Mouse (Mus musculus): Measurements from ENCODE around the gene Znhit3. TPM values are rescaled to one million over a fixed set of nuclear protein-coding genes. Genes with fewer than 3 reads are reported as not detected.

The Znhit3 gene
- polyA plus RNA-seq, 1 experiment = 44.7 TPM

DNA sequence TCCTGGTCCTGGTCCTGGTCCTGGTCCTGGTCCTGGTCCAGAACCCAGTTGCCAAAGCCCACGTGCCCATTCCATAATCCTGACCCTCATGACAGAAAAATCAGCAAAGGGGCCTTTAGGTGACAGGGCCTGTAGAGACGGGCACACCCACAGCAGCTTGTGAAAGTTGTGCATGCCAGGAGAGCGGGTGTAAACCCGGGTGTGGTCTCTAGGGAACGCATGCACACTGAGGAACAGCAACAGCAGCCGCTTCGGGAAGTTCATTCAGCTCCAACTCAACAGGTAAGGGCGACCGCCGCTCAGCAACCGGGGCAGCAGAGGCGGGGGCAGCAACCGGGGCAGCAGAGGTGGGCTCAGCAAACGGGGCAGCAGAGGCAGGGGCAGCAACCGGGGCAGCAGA lies 23.1 kb downstream of the Znhit3 start:
- 84% methylated on average over 15 of the region's 15 CpGs for WGBS
- H3K27me3 ChIP-seq (ENCODE audit: control insufficient read depth, insufficient read depth, low read length) = no peaks in the 10 kb centered on the region
- no peaks in the 10 kb centered on the region for H3K4me1 ChIP-seq (ENCODE audit: control insufficient read depth, insufficient read depth, low read length)
- H3K27ac ChIP-seq (ENCODE audit: insufficient read depth, low read length) = no peak overlapping the region
- DNase-seq = no peak
- no peak overlapping the region for H3K4me3 ChIP-seq (replicated peaks; ENCODE audit: insufficient read depth, low read depth, low read length)
- no peak for TF ChIP-seq POLR2A (IDR thresholded peaks at IDR 0.05; ENCODE audit: borderline replicate concordance, insufficient read depth, low read length)
- TF ChIP-seq CTCF (IDR thresholded peaks at IDR 0.05; ENCODE audit: borderline replicate concordance, insufficient read depth, low read depth, low read length) = no peak

DNA sequence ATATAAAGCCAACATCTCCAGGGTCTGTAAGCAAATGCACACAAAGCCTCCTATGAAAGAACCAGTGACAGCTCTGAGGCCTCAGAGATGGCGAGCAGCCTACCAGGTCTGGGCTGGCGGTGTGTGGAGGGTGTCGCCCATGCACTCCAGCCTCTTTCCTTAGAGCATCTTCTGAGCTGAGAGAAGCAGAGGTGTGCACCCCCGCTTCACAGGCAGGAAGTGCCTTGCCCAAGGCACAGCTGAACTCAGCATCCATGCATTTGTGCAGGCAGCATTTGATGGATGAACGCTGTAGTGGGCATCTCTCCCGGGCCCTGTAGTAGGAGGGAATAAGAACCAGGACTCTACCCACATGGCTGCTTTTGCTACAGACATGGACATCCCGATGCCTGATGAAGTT lies 24.5 kb downstream of the Znhit3 start:
- TF ChIP-seq CTCF (IDR thresholded peaks at IDR 0.05; ENCODE audit: borderline replicate concordance, insufficient read depth, low read depth, low read length) (no peak), POLR2A (IDR thresholded peaks at IDR 0.05; ENCODE audit: borderline replicate concordance, insufficient read depth, low read length) (no peak)
- 95% methylated on average over 7 of the region's 7 CpGs for WGBS
- Histone ChIP-seq H3K4me1 (ENCODE audit: control insufficient read depth, insufficient read depth, low read length) (no peaks in the 10 kb centered on the region), H3K4me3 (replicated peaks; ENCODE audit: insufficient read depth, low read depth, low read length) (no peak overlapping the region), H3K27me3 (ENCODE audit: control insufficient read depth, insufficient read depth, low read length) (no peaks in the 10 kb centered on the region), H3K27ac (ENCODE audit: insufficient read depth, low read length) (no peak overlapping the region)
- no peak for DNase-seq

DNA sequence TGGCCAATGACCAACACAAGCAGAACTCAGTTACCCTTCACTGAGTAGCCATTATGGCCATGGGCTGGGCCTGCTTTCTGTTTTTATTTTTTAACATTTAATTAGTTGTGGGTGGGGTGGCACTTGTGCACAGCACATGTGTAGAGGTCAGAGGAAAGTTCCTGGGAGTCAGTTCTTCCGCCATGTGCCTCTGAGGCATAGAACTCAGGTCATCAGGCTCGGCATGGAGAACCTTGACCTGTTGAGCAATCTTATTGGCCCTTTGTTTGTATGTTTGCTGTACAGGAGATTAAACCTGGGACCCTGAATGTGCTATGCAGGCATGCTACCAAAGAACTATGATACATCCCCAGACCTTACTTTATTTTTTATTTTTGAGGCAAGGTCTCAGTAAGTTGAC lies 26.7 kb downstream of the Znhit3 start:
- Histone ChIP-seq H3K27me3 (ENCODE audit: control insufficient read depth, insufficient read depth, low read length) (no peaks in the 10 kb centered on the region), H3K27ac (ENCODE audit: insufficient read depth, low read length) (no peak overlapping the region), H3K4me1 (ENCODE audit: control insufficient read depth, insufficient read depth, low read length) (no peaks in the 10 kb centered on the region), H3K4me3 (replicated peaks; ENCODE audit: insufficient read depth, low read depth, low read length) (no peak overlapping the region)
- WGBS = 97% methylated on average over 2 of the region's 2 CpGs
- TF ChIP-seq CTCF (IDR thresholded peaks at IDR 0.05; ENCODE audit: borderline replicate concordance, insufficient read depth, low read depth, low read length) = no peak
- TF ChIP-seq POLR2A (IDR thresholded peaks at IDR 0.05; ENCODE audit: borderline replicate concordance, insufficient read depth, low read length) = no peak
- DNase-seq = no peak

DNA sequence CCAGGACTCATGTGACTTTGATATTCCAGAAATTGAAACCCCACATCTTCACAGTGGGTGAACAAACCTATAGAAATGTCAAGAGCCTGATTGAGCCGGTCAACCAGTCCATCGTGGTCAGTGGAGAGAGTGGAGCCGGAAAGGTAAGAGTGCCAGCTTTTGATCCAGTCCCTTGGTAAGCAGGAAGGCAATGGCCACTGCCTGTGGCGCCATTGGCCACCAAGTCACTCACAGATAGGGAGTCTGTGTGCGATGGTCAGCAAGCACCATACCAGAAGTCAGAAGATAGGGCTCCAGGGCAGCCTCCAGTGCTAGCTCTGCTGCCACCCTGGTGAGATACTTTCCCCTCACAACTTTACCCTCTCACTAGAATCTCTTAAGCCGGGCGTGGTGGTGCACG lies 28.1 kb downstream of the Znhit3 start:
- H3K4me1 ChIP-seq (ENCODE audit: control insufficient read depth, insufficient read depth, low read length) = no peaks in the 10 kb centered on the region
- no peak for DNase-seq
- no peaks in the 10 kb centered on the region for H3K27me3 ChIP-seq (ENCODE audit: control insufficient read depth, insufficient read depth, low read length)
- no peak overlapping the region for H3K27ac ChIP-seq (ENCODE audit: insufficient read depth, low read length)
- TF ChIP-seq POLR2A (IDR thresholded peaks at IDR 0.05; ENCODE audit: borderline replicate concordance, insufficient read depth, low read length) (no peak), CTCF (IDR thresholded peaks at IDR 0.05; ENCODE audit: borderline replicate concordance, insufficient read depth, low read depth, low read length) (no peak)
- 97% methylated on average over 8 of the region's 8 CpGs for WGBS
- H3K4me3 ChIP-seq (replicated peaks; ENCODE audit: insufficient read depth, low read depth, low read length) = no peak overlapping the region

DNA sequence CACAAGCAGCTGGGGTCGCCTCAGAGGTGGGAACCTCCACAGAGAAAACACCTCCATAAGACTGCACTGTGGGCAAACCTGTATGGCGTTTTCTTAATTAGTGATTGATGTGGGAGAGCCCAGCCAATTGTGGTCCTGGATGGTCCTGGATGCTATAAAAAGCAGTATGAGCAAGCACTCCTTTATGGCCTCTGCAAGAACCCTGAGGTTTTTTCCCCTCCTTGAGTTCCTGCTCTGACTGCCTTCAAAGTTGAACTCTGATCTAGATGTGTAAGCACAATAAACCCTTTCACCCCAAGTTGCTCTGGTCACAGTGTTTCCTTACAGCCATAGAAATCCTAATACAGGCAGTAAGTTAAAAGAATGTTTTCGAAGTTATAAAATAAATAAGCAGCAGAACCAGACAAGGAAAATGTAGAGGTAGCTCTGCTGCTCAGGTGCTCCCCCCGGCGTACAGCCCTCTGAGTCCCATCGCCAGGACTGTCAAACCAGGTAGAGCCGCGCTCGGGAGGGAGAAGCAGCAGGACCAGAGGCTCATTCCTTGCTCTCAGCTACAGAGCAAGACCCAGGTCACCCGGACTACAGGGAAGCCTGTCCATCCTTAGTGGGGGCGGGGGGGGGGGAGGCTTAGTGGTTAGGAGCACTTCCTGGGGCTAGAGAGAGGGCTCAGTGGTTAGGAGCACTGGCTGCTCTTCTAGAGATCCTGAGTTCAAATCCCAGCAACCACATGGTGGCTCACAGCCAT lies 29.2 kb downstream of the Znhit3 start:
- Histone ChIP-seq H3K27ac (ENCODE audit: insufficient read depth, low read length) (no peak overlapping the region), H3K4me3 (replicated peaks; ENCODE audit: insufficient read depth, low read depth, low read length) (no peak overlapping the region), H3K27me3 (ENCODE audit: control insufficient read depth, insufficient read depth, low read length) (no peaks in the 10 kb centered on the region), H3K4me1 (ENCODE audit: control insufficient read depth, insufficient read depth, low read length) (no peaks in the 10 kb centered on the region)
- DNase-seq = no peak
- 88% methylated on average over 11 of the region's 11 CpGs for WGBS
- TF ChIP-seq POLR2A (IDR thresholded peaks at IDR 0.05; ENCODE audit: borderline replicate concordance, insufficient read depth, low read length) (no peak), CTCF (IDR thresholded peaks at IDR 0.05; ENCODE audit: borderline replicate concordance, insufficient read depth, low read depth, low read length) (no peak)

DNA sequence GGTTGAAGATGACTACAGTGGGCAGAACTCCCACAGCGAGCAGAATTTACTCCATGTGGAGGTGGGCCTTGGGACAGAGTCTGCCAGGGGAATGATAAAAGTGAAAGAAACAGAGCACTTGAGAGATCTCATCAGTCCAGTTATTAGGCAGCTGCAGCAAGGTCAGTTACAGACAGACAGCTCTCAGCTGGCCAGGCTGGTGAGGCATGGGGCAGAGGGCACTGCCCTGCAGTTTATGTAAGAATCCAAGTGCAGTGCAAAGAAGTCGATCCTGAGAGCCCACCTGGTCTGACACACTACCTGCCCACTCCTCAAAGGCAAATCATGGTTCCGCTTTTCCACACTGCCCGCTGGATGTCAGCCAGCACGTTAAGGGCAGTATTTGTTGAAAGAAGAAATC lies 29.9 kb downstream of the Znhit3 start:
- no peak overlapping the region for H3K4me3 ChIP-seq (replicated peaks; ENCODE audit: insufficient read depth, low read depth, low read length)
- no peak for DNase-seq
- 90% methylated on average over 5 of the region's 5 CpGs for WGBS
- H3K27ac ChIP-seq (ENCODE audit: insufficient read depth, low read length) = no peak overlapping the region
- TF ChIP-seq POLR2A (IDR thresholded peaks at IDR 0.05; ENCODE audit: borderline replicate concordance, insufficient read depth, low read length) (no peak), CTCF (IDR thresholded peaks at IDR 0.05; ENCODE audit: borderline replicate concordance, insufficient read depth, low read depth, low read length) (no peak)
- H3K4me1 ChIP-seq (ENCODE audit: control insufficient read depth, insufficient read depth, low read length) = no peaks in the 10 kb centered on the region
- H3K27me3 ChIP-seq (ENCODE audit: control insufficient read depth, insufficient read depth, low read length) = no peaks in the 10 kb centered on the region

DNA sequence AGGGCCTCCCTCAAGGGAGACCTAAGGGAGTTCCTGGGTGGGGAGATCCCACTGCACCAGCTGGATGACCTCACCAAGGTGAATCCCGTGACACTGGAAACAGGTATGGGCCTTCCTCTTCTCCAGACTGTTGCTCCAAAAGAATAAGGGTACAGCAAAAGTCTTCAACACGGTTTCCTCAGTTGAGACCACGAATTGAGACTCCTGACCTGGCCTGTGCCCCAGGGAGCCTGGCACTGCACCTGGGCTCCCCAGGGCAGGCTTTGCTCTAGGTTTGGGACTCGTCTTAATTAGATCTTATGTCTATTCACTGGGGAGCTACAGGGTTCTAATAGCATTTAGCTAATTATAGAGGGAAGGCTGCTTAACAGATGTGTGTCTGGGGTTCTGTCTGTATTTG lies 30.9 kb downstream of the Znhit3 start:
- H3K4me1 ChIP-seq (ENCODE audit: control insufficient read depth, insufficient read depth, low read length) = no peaks in the 10 kb centered on the region
- no peaks in the 10 kb centered on the region for H3K27me3 ChIP-seq (ENCODE audit: control insufficient read depth, insufficient read depth, low read length)
- 79% methylated on average over 4 of the region's 4 CpGs for WGBS
- no peak overlapping the region for H3K4me3 ChIP-seq (replicated peaks; ENCODE audit: insufficient read depth, low read depth, low read length)
- TF ChIP-seq CTCF (IDR thresholded peaks at IDR 0.05; ENCODE audit: borderline replicate concordance, insufficient read depth, low read depth, low read length) (no peak), POLR2A (IDR thresholded peaks at IDR 0.05; ENCODE audit: borderline replicate concordance, insufficient read depth, low read length) (no peak)
- H3K27ac ChIP-seq (ENCODE audit: insufficient read depth, low read length) = no peak overlapping the region
- DNase-seq = no peak

DNA sequence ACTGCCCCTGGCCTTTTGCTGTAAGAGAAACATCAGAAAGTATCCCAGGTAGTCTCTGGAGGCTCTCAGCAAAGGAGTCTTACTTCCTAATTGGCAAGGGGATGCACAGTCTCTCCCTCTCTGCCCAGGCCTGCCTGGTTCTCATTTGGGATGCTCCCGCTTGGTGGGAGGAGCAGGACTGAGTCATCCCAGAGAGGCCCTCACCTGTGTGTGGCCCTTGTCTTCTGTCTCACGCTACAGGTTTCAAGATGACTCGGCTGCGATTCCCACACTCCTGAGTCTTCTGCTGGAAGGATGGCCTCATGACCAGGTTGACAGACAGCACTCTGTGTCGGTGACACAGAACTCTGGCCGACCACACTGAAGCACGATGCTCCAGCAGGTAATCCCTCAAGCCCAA lies 33.8 kb downstream of the Znhit3 start:
- 96% methylated on average over 7 of the region's 7 CpGs for WGBS
- no peaks in the 10 kb centered on the region for H3K27me3 ChIP-seq (ENCODE audit: control insufficient read depth, insufficient read depth, low read length)
- TF ChIP-seq CTCF (IDR thresholded peaks at IDR 0.05; ENCODE audit: borderline replicate concordance, insufficient read depth, low read depth, low read length) = no peak
- TF ChIP-seq POLR2A (IDR thresholded peaks at IDR 0.05; ENCODE audit: borderline replicate concordance, insufficient read depth, low read length) = no peak
- H3K27ac ChIP-seq (ENCODE audit: insufficient read depth, low read length) = no peak overlapping the region
- DNase-seq = peak in 1 of 2 experiments; percentile 7
- no peak overlapping the region for H3K4me3 ChIP-seq (replicated peaks; ENCODE audit: insufficient read depth, low read depth, low read length)
- H3K4me1 ChIP-seq (ENCODE audit: control insufficient read depth, insufficient read depth, low read length) = no peaks in the 10 kb centered on the region

All from cerebellum, adult 2 months (tissue).